Mouse (Mus musculus) ES-E14 (cell line): ENCODE results near the gene Gm49337. TPM values are rescaled to one million over a fixed set of nuclear protein-coding genes. Genes with fewer than 3 reads are reported as not detected.

Experiments
- DNase-seq: peaks from one replicate; pipeline ENCODE4 v3.0.0-alpha.2; 2013; ENCODE audit warnings: low read depth, low spot score
- H3K27ac ChIP-seq: 2 replicates; pipeline ENCODE4 v1.5.1; 2012; ENCODE audit warnings: low read depth, mild to moderate bottlenecking, low read length, moderate library complexity, mixed read lengths; ENCODE audit not compliant: poor library complexity, insufficient read depth, severe bottlenecking
- H3K36me3 ChIP-seq: 2 replicates; pipeline ENCODE4 v1.6.1; 2012; ENCODE audit warnings: mild to moderate bottlenecking, low read length, moderate library complexity, mixed read lengths; ENCODE audit not compliant: control insufficient read depth, poor library complexity, insufficient read depth, severe bottlenecking
- H3K4me1 ChIP-seq, 2 experiments: fragments of 150-350 bp in 1 of 2; sonication (generic) in 1 of 2; 2 replicates each; pipeline ENCODE4 v1.6.1; 2012; ENCODE audit warnings: low read length in 2 of 2, mild to moderate bottlenecking in 1 of 2, mixed read lengths in 1 of 2; ENCODE audit not compliant: control insufficient read depth in 2 of 2, insufficient read depth in 2 of 2, poor library complexity in 1 of 2
- H3K4me3 ChIP-seq, 2 experiments: fragments of 150-350 bp in 1 of 2; sonication (generic) in 1 of 2; 2 replicates each; pipeline ENCODE4 v1.5.1; 2012; ENCODE audit warnings: low read length in 2 of 2, low read depth in 1 of 2, mild to moderate bottlenecking in 1 of 2, mixed read lengths in 1 of 2; ENCODE audit not compliant: insufficient read depth in 1 of 2, poor library complexity in 1 of 2, severe bottlenecking in 1 of 2
- H3K9ac ChIP-seq: 2 replicates; pipeline ENCODE4 v1.6.1; 2012; ENCODE audit warnings: low read depth, mild to moderate bottlenecking, low read length, mixed read lengths; ENCODE audit not compliant: poor library complexity, insufficient read depth, severe bottlenecking
- H3K9me3 ChIP-seq: fragments of 150-350 bp; sonication (generic); 2 replicates; pipeline ENCODE4 v1.6.1; 2012; ENCODE audit warnings: low read depth, mild to moderate bottlenecking, low read length; ENCODE audit not compliant: control insufficient read depth, insufficient read depth
- CHD2 ChIP-seq: IDR thresholded peaks from 2 replicates; pipeline ENCODE4 v1.6.1; 2014; ENCODE audit warnings: mild to moderate bottlenecking, low read depth, low read length, inconsistent platforms
- HCFC1 ChIP-seq: IDR thresholded peaks from 2 replicates; pipeline ENCODE4 v1.6.1; 2012; ENCODE audit warnings: low read length, inconsistent platforms, borderline replicate concordance; ENCODE audit not compliant: insufficient read depth
- MAFK ChIP-seq: IDR thresholded peaks from 2 replicates; pipeline ENCODE4 v1.6.1; 2014; ENCODE audit warnings: mild to moderate bottlenecking, low read depth, low read length, inconsistent platforms; ENCODE audit not compliant: insufficient read depth
- ZC3H11A ChIP-seq: IDR thresholded peaks from 2 replicates; pipeline ENCODE4 v1.6.1; 2012; ENCODE audit warnings: low read depth, mild to moderate bottlenecking, inconsistent platforms, low read length, borderline replicate concordance
- ZNF384 ChIP-seq: IDR thresholded peaks from 2 replicates; pipeline ENCODE4 v1.6.1; 2012; ENCODE audit warnings: low read depth, low read length, inconsistent platforms
- in situ Hi-C, 2 experiments: fragments of 600-800 bp; cut with MboI; formaldehyde crosslinking; loops; one replicate each; pipeline ENCODE4 v1.15.1; 2025; ENCODE audit warnings: low sequenced_read_pairs in 2 of 2, inconsistent platforms in 1 of 2; ENCODE audit not compliant: unreplicated experiment in 2 of 2
- total RNA-seq: library from RNA; depleted of rRNA; stranded (reverse); fragments of 300-350 nt; gene quantifications from 2 replicates; pipeline ENCODE4 v1.2.3, GENCODE M21; 2012

Gene Gm49337
- total RNA-seq, 1 experiment: 1.0 TPM

- no peaks in the 10 kb centered on the region for H3K36me3 ChIP-seq
- DNase-seq: no peak
- peaks cover 5 to 25% of the 10 kb centered on the region in 2 experiments for H3K4me1 ChIP-seq
- no peak overlapping the region for H3K9ac ChIP-seq
- no peak overlapping the region for H3K27ac ChIP-seq
- no peaks in the 10 kb centered on the region for H3K9me3 ChIP-seq
- H3K4me3 ChIP-seq: no peak overlapping the region
- TF ChIP-seq CHD2 (no peak), HCFC1 (no peak), ZC3H11A (no peak), ZNF384 (no peak), MAFK (no peak)
- in situ Hi-C loops: no loop called here
These were observed 3.9 kb upstream of the Gm49337 start for GRCm38 (mm10) chr4:116169353-116169672.

GRCm38 (mm10) chr4:116173752-116174151 lies 568 bp downstream of the Gm49337 start:
- peaks cover 4 to 28% of the 10 kb centered on the region in 2 experiments; a peak in 3 of 4 replicates for H3K4me1 ChIP-seq
- TF ChIP-seq MAFK: no peak
- TF ChIP-seq ZC3H11A: no peak
- TF ChIP-seq ZNF384: no peak
- no peak for TF ChIP-seq HCFC1
- no peak for TF ChIP-seq CHD2
- H3K27ac ChIP-seq: no peak overlapping the region
- no peak for DNase-seq
- in situ Hi-C loops: no loop called here
- no peak overlapping the region for H3K4me3 ChIP-seq
- H3K9me3 ChIP-seq: no peaks in the 10 kb centered on the region
- H3K9ac ChIP-seq: no peak overlapping the region
- H3K36me3 ChIP-seq: no peaks in the 10 kb centered on the region

GRCm38 (mm10) chr4:116174466-116175116 lies 1.4 kb downstream of the Gm49337 start:
- TF ChIP-seq HCFC1 (no peak), MAFK (no peak), ZC3H11A (no peak), ZNF384 (no peak), CHD2 (no peak)
- in situ Hi-C loops: no loop called here

DNA sequence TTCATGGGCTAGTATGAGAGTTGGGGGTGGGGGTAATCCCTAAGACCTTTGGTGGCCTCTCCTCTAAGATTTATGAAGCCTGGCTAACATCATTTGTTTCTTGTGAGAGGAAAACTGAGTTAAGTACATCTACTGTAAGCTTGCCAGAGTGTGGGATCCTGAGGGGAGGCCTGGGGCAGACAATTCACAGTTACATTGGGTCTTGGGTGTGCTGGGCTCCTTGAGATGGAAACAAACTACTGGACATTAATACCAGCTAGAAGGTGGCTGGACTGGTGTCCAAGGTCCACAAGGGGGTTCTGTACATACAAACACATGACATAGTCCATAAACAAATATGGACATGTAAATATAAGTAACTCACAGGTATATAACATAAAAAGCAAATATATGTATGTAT lies 2.0 kb downstream of the Gm49337 start:
- Histone ChIP-seq H3K4me3 (no peak overlapping the region), H3K9ac (no peak overlapping the region), H3K36me3 (no peaks in the 10 kb centered on the region), H3K27ac (no peak overlapping the region), H3K9me3 (no peaks in the 10 kb centered on the region), H3K4me1 (peaks cover 4 to 28% of the 10 kb centered on the region in 2 experiments; a peak in 3 of 4 replicates)
- in situ Hi-C loops: no loop called here
- DNase-seq: no peak
- TF ChIP-seq MAFK: no peak
- TF ChIP-seq ZC3H11A: no peak
- TF ChIP-seq ZNF384: no peak
- no peak for TF ChIP-seq CHD2

More at GRCm38 (mm10) chr4:116174466-116175116, 1.4 kb downstream of the Gm49337 start:
- H3K36me3 ChIP-seq: no peaks in the 10 kb centered on the region
- H3K4me3 ChIP-seq: no peak overlapping the region
- H3K4me1 ChIP-seq: peaks cover 4 to 28% of the 10 kb centered on the region in 2 experiments; a peak in 3 of 4 replicates
- H3K9me3 ChIP-seq: no peaks in the 10 kb centered on the region
- H3K9ac ChIP-seq: no peak overlapping the region
- DNase-seq: no peak
- no peak overlapping the region for H3K27ac ChIP-seq
